Comparison of ENCODE assay signal across 17 mouse cellular contexts in genomic region chr4:132797461-132797860, GRCm38 (mm10).
"Had no signal": no experiment of that assay in that cellular context is flagged by ENCODE, and none has a peak within 500 bp of the region (broad histone marks: within the 10 kb centered on the region; RNA-seq: fewer than 3 reads in every experiment).

No protein-coding gene starts in this region.

- ATAC-seq: midbrain, embryonic 13.5 days had no signal

- H3K27me3 ChIP-seq: stomach, embryonic 15.5 days had no signal

- H3K27ac ChIP-seq: limb, embryonic 15.5 days; liver, embryonic 13.5 days; midbrain, embryonic 13.5 days; neural tube, embryonic 15.5 days; stomach, embryonic 15.5 days had no signal

- H3K9me3 ChIP-seq: limb, embryonic 15.5 days; liver, embryonic 13.5 days; megakaryocyte, embryonic 14.5 days; midbrain, embryonic 13.5 days; neural tube, embryonic 15.5 days; stomach, embryonic 15.5 days had no signal

- DNase-seq: kidney, adult 8-10 months; kidney, postnatal 36 days; layer of hippocampus, adult 9-11 months; layer of hippocampus, postnatal 36 days; liver, embryonic 13.5 days; lung, adult 18-20 months; lung, postnatal 4 days; right cerebral cortex, adult 18-20 months; right cerebral cortex, postnatal 25 days; spleen, adult 18-20 months; thymus, adult 2 months; thymus, postnatal 25 days had no signal

- H3K9ac ChIP-seq: limb, embryonic 15.5 days; liver, embryonic 13.5 days; midbrain, embryonic 13.5 days; neural tube, embryonic 15.5 days; stomach, embryonic 15.5 days had no signal

- H3K36me3 ChIP-seq: limb, embryonic 15.5 days; liver, embryonic 13.5 days; midbrain, embryonic 13.5 days; neural tube, embryonic 15.5 days; stomach, embryonic 15.5 days had no signal

- H3K4me2 ChIP-seq: limb, embryonic 15.5 days; midbrain, embryonic 13.5 days; neural tube, embryonic 15.5 days; stomach, embryonic 15.5 days had no signal

- H3K4me3 ChIP-seq: limb, embryonic 15.5 days; liver, embryonic 13.5 days; megakaryocyte, embryonic 14.5 days; midbrain, embryonic 13.5 days; neural tube, embryonic 15.5 days; stomach, embryonic 15.5 days had no signal
